32 mouse cellular contexts compared by ENCODE assay signal in the genomic region with DNA sequence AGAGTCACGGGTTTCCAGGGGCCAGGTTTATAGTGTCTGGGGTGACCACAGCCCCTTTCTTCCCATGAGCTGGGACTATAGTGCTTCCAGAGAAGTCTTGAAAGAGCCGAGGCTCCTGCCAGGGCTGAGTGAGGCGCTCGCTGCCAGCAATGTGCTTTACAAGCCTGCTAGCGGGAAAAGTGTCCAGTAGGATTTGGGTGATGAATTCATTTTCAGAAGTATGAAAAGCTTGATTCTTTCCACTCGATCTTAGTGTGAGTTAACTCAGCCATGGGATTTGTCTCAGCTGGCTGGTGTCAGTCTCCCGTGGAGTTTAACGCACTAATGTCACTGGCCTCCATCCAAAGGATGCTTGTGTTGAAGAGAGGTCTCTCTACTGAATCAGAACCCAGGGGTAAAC. TPM values are rescaled to one million over a fixed set of nuclear protein-coding genes. Genes with fewer than 3 reads are reported as not detected.
DNase-seq lines count a peak whose midpoint lies in the region; ATAC-seq and TF ChIP-seq lines count a peak whose summit lies in the region.
"Had no signal": no experiment of that assay in that cellular context is flagged by ENCODE, and none has a peak within 500 bp of the region (broad histone marks: within the 10 kb centered on the region; RNA-seq: fewer than 3 reads in every experiment).

No protein-coding gene starts in this region.

- DNase-seq in gastrocnemius, postnatal 14 days, result peak; percentile 28
- no peak for DNase-seq in gastrocnemius, adult 18-20 months (ENCODE audit: low spot score)
- peak; percentile 59 for DNase-seq in left cerebral cortex, postnatal 4 days
- no peak for DNase-seq in left cerebral cortex, adult 9 months (ENCODE audit: low spot score in 2 of 2)
- peak; percentile 81 for DNase-seq in Patski (ENCODE audit: low read depth, low spot score)
- DNase-seq in thymus, postnatal 14 days, result no peak
- DNase-seq: adrenal gland, adult 8-10 months; cerebellum, adult 8-10 months; kidney, adult 9 months; kidney, postnatal 25 days; layer of hippocampus, postnatal 36 days; lung, adult 18-20 months; lung, postnatal 10 days had no signal

- no peak overlapping the region; the same call in 1 of the 2 replicates for H3K27ac ChIP-seq in limb, embryonic 13.5 days
- H3K27ac ChIP-seq: hindbrain, embryonic 13.5 days; intestine, embryonic 15.5 days; layer of hippocampus, adult 2 months; midbrain, embryonic 12.5 days; neural tube, embryonic 13.5 days; stomach, embryonic 15.5 days had no signal

- peak; percentile 29 for ATAC-seq in Patski
- peak; percentile 57; the same call in 1 of the 2 replicates for ATAC-seq in limb, embryonic 13.5 days (ENCODE audit: low FRiP score, low read depth)
- ATAC-seq in erythroid progenitor cell, adult 5-6 weeks (replicated peaks; ENCODE audit: low FRiP score, poor library complexity, severe bottlenecking), result no peak
- ATAC-seq: activated CD4-positive, CD25-positive, alpha-beta regulatory T cell, adult 4 months; forebrain, embryonic 14.5 days; intestine, embryonic 15.5 days had no signal

- H3K4me3 ChIP-seq in limb, embryonic 13.5 days, result no peak overlapping the region
- H3K4me3 ChIP-seq: heart, embryonic 12.5 days; hindbrain, embryonic 13.5 days; intestine, embryonic 15.5 days; layer of hippocampus, adult 2 months; midbrain, embryonic 12.5 days; neural tube, embryonic 13.5 days; stomach, embryonic 15.5 days had no signal

- intact Hi-C loops in gastrocnemius, postnatal 14 days (cut with DNase I; ENCODE audit: low total_unique reads), result no loop called here
- intact Hi-C loops in left cerebral cortex, postnatal 4 days (cut with DNase I), result no loop called here

- H3K36me3 ChIP-seq in limb, embryonic 13.5 days, result peaks cover 8% of the 10 kb centered on the region
- H3K36me3 ChIP-seq: intestine, embryonic 15.5 days; midbrain, embryonic 12.5 days; stomach, embryonic 15.5 days had no signal

- H3K9me3 ChIP-seq in limb, embryonic 13.5 days, result no peaks in the 10 kb centered on the region
- H3K9me3 ChIP-seq: heart, embryonic 12.5 days; hindbrain, embryonic 13.5 days; intestine, embryonic 15.5 days; midbrain, embryonic 12.5 days; neural tube, embryonic 13.5 days; stomach, embryonic 15.5 days had no signal

- WGBS in limb, embryonic 13.5 days, result 36% methylated on average over 8 of the region's 8 CpGs

- in situ Hi-C loops in Patski (cut with MboI; ENCODE audit: low pct_unique_long_range_greater_than_20kb), result no loop called here

- POLR2A ChIA-PET in Patski (lab: Charles Lee), result interaction anchor here (1.0 kb wide), 1 partner anchor 15 kb away, joined by 3 read pairs; no protein-coding TSS in a partner anchor

- no peaks in the 10 kb centered on the region for H3K27me3 ChIP-seq in Patski
- no peaks in the 10 kb centered on the region for H3K27me3 ChIP-seq in limb, embryonic 13.5 days
- H3K27me3 ChIP-seq: heart, embryonic 12.5 days; hindbrain, embryonic 13.5 days; intestine, embryonic 15.5 days; midbrain, embryonic 12.5 days; neural tube, embryonic 13.5 days; stomach, embryonic 15.5 days had no signal

- no peak overlapping the region for H3K4me2 ChIP-seq in limb, embryonic 13.5 days (replicated peaks)
- H3K4me2 ChIP-seq: heart, embryonic 12.5 days; hindbrain, embryonic 13.5 days; intestine, embryonic 15.5 days; liver, embryonic 11.5 days; midbrain, embryonic 12.5 days; neural tube, embryonic 13.5 days; stomach, embryonic 15.5 days had no signal

- no peak overlapping the region for H3K9ac ChIP-seq in limb, embryonic 13.5 days
- H3K9ac ChIP-seq: heart, embryonic 12.5 days; hindbrain, embryonic 13.5 days; intestine, embryonic 15.5 days; midbrain, embryonic 12.5 days; neural tube, embryonic 13.5 days; stomach, embryonic 15.5 days had no signal

- H3K4me1 ChIP-seq in limb, embryonic 13.5 days, result peaks cover 23% of the 10 kb centered on the region
- H3K4me1 ChIP-seq: midbrain, embryonic 12.5 days; neural tube, embryonic 13.5 days; stomach, embryonic 15.5 days had no signal

- CTCF ChIA-PET in Patski (lab: Charles Lee), result interaction anchor here (1.6 kb wide), 1 partner anchor 68 kb away, joined by 3 read pairs; no protein-coding TSS in a partner anchor

- TF ChIP-seq CTCF in Patski (IDR thresholded peaks at IDR 0.05), result no peak

RNA-seq across cellular contexts. Expression of gene Dync2li1, which starts 10.0 kb away (rescaled TPM):
- total RNA-seq in gastrocnemius, postnatal 14 days (2021), result 1 to 10 TPM; 3.1 to 3.5 TPM
- total RNA-seq in gastrocnemius, adult 18-20 months (2021), result 1 to 10 TPM; 2.5 to 3.6 TPM
- total RNA-seq in left cerebral cortex, postnatal 4 days (2021), result 10 to 100 TPM; 20.1 to 22.8 TPM
- 173 TPM for polyA plus RNA-seq in Patski (2021)
- polyA plus RNA-seq in limb, embryonic 13.5 days (2015; fragmentation: Nextera tagmentation; extraction: Ambion mirVana), result 36.4 and 39.9 TPM in 2 replicates
- total RNA-seq in erythroid progenitor cell, adult 5-6 weeks (2015; ENCODE audit: low replicate concordance), result not detected in 2 replicates
- not detected in 2 replicates for total RNA-seq in erythroid progenitor cell, adult 5-6 weeks (2017; ENCODE audit: low replicate concordance)

RNA-seq across cellular contexts. Expression of gene Abcg8, which starts 39.8 kb away (rescaled TPM):
- not detected for total RNA-seq in gastrocnemius, postnatal 14 days (2021)
- not detected for total RNA-seq in gastrocnemius, adult 18-20 months (2021)
- total RNA-seq in left cerebral cortex, postnatal 4 days (2021), result not detected
- polyA plus RNA-seq in Patski (2021), result 0.03 TPM
- 0.15 TPM in 1 of 2 replicates, not detected in the other for polyA plus RNA-seq in limb, embryonic 13.5 days (2015; fragmentation: Nextera tagmentation; extraction: Ambion mirVana)
- not detected in 2 replicates for total RNA-seq in erythroid progenitor cell, adult 5-6 weeks (2015; ENCODE audit: low replicate concordance)
- total RNA-seq in erythroid progenitor cell, adult 5-6 weeks (2017; ENCODE audit: low replicate concordance), result not detected in 2 replicates
- total RNA-seq: adrenal gland, adult 8-10 months; common myeloid progenitor, adult 5-6 weeks; granulocyte monocyte progenitor cell, adult 5-6 weeks; heart, postnatal 14 days; layer of hippocampus, adult 2 months; layer of hippocampus, postnatal 36 days; megakaryocyte progenitor cell, adult 5-6 weeks had no signal
- polyA plus RNA-seq: activated CD4-positive, CD25-positive, alpha-beta regulatory T cell, adult 4 months; frontal cortex, adult 2 months; heart, embryonic 12.5 days; neural tube, embryonic 13.5 days had no signal

RNA-seq across cellular contexts. Expression of gene Abcg5, which starts 46.5 kb away (rescaled TPM):
- not detected for total RNA-seq in gastrocnemius, postnatal 14 days (2021)
- total RNA-seq in gastrocnemius, adult 18-20 months (2021), result not detected
- under 1 TPM in 1 of 2 experiments, not detected in 1; 0.40 TPM for total RNA-seq in left cerebral cortex, postnatal 4 days (2021)
- not detected for polyA plus RNA-seq in Patski (2021)
- 1.4 and 1.6 TPM in 2 replicates for polyA plus RNA-seq in limb, embryonic 13.5 days (2015; fragmentation: Nextera tagmentation; extraction: Ambion mirVana)
- total RNA-seq in erythroid progenitor cell, adult 5-6 weeks (2015; ENCODE audit: low replicate concordance), result not detected in 2 replicates
- total RNA-seq in erythroid progenitor cell, adult 5-6 weeks (2017; ENCODE audit: low replicate concordance), result not detected in 2 replicates
- total RNA-seq: common myeloid progenitor, adult 5-6 weeks; gastrocnemius, adult 8-10 months; granulocyte monocyte progenitor cell, adult 5-6 weeks; heart, postnatal 14 days; layer of hippocampus, adult 2 months; layer of hippocampus, postnatal 36 days; left cerebral cortex, postnatal 14 days; megakaryocyte progenitor cell, adult 5-6 weeks had no signal
- polyA plus RNA-seq: activated CD4-positive, CD25-positive, alpha-beta regulatory T cell, adult 4 months; frontal cortex, adult 2 months had no signal

Comparison
In these comparisons a context has a peak if more than half of its experiments do, and no peak if none do; other contexts are left out.
1. DNase-seq: peak in gastrocnemius, postnatal 14 days (single experiment), left cerebral cortex, postnatal 4 days (single experiment) and Patski (single experiment); none in gastrocnemius, adult 18-20 months (single experiment), left cerebral cortex, adult 9 months (0 of 2) and thymus, postnatal 14 days (single experiment).
2. RNA of gene Dync2li1, which starts 10.0 kb away (total RNA-seq): 20.1 to 22.8 TPM in left cerebral cortex, postnatal 4 days; 2.5 to 3.6 TPM in gastrocnemius, adult 18-20 months, 3.1 to 3.5 TPM in gastrocnemius, postnatal 14 days and not detected in erythroid progenitor cell, adult 5-6 weeks; every median in the first group is over 4 times any median in the second.